Mouse (Mus musculus): Measurements from ENCODE around the gene Helq. TPM values are rescaled to one million over a fixed set of nuclear protein-coding genes. Genes with fewer than 3 reads are reported as not detected.

Helq gene
- polyA plus RNA-seq, 1 experiment, result 37.6 TPM

DNA sequence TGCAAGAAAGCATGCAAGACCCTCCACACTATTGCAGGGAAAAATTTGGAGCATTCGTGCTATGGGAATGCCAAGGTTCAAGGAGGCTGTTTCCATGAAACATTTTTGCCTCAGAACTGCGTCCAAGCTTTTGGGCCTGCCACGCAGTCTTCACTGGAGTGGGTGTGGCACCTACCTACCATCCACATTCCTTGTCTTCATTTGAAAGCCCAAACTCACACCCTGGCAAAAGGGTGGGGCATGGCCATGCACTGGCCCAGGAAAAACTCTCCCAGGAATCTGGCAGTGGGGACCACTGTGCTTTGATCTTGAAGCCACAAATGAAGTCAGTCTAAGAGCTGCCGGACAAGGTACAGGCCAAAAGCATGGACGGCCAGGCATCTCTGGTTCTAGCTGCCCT lies 40.3 kb downstream of the Helq start:
- Histone ChIP-seq H3K9me3 (replicated peaks; ENCODE audit: control insufficient read depth, insufficient read depth, low read length, poor library complexity, severe bottlenecking) (no peaks in the 10 kb centered on the region; the same call in 1 of the 2 replicates), H3K27ac (ENCODE audit: insufficient read depth, low read length) (no peak overlapping the region), H3K4me3 (ENCODE audit: low read depth, low read length) (no peak overlapping the region), H3K27me3 (ENCODE audit: control insufficient read depth, insufficient read depth, low read length, poor library complexity, severe bottlenecking) (no peaks in the 10 kb centered on the region), H3K9ac (ENCODE audit: low read depth, poor library complexity, severe bottlenecking) (no peak overlapping the region), H3K36me3 (ENCODE audit: control insufficient read depth, insufficient read depth, low read length, poor library complexity, severe bottlenecking) (peaks cover 3% of the 10 kb centered on the region; the same call in 1 of the 2 replicates), H3K4me1 (ENCODE audit: control insufficient read depth, insufficient read depth, low read length) (no peaks in the 10 kb centered on the region)
- TF ChIP-seq EP300 (IDR thresholded peaks at IDR 0.05; ENCODE audit: insufficient read depth, low read depth, low read length) (no peak), POLR2A (IDR thresholded peaks at IDR 0.05; ENCODE audit: insufficient read depth, low read length) (no peak), CTCF (IDR thresholded peaks at IDR 0.05; ENCODE audit: low read depth, low read length) (no peak)

DNA sequence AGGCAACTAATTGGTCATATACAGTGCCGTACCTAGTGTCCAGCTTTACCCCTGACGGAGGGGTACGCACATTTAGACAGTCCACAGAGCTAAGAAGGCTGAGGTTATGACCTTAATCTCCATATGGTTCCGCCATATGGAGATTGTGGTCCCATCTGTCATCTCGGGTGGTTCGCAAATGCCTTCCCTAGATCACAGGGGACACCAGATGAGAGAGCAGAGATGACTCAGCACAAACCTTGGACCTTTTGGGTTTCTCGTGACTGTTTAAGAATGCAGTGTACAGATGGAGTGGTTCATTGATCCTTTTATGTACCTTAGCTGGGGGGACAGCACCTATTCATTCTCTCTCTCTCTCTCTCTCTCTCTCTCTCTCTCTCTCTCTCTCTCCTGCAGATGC lies 45.0 kb downstream of the Helq start:
- no peak for TF ChIP-seq POLR2A (IDR thresholded peaks at IDR 0.05; ENCODE audit: insufficient read depth, low read length)
- TF ChIP-seq CTCF (IDR thresholded peaks at IDR 0.05; ENCODE audit: low read depth, low read length), result no peak
- TF ChIP-seq EP300 (IDR thresholded peaks at IDR 0.05; ENCODE audit: insufficient read depth, low read depth, low read length), result 0 out of 2 replicates have a peak, but pooled peaks have one; percentile 29
- Histone ChIP-seq H3K4me1 (ENCODE audit: control insufficient read depth, insufficient read depth, low read length) (no peaks in the 10 kb centered on the region), H3K27me3 (ENCODE audit: control insufficient read depth, insufficient read depth, low read length, poor library complexity, severe bottlenecking) (no peaks in the 10 kb centered on the region), H3K9me3 (replicated peaks; ENCODE audit: control insufficient read depth, insufficient read depth, low read length, poor library complexity, severe bottlenecking) (no peaks in the 10 kb centered on the region; the same call in 1 of the 2 replicates), H3K36me3 (ENCODE audit: control insufficient read depth, insufficient read depth, low read length, poor library complexity, severe bottlenecking) (no peaks in the 10 kb centered on the region), H3K27ac (ENCODE audit: insufficient read depth, low read length) (no peak overlapping the region), H3K4me3 (ENCODE audit: low read depth, low read length) (no peak overlapping the region), H3K9ac (ENCODE audit: low read depth, poor library complexity, severe bottlenecking) (no peak overlapping the region)

DNA sequence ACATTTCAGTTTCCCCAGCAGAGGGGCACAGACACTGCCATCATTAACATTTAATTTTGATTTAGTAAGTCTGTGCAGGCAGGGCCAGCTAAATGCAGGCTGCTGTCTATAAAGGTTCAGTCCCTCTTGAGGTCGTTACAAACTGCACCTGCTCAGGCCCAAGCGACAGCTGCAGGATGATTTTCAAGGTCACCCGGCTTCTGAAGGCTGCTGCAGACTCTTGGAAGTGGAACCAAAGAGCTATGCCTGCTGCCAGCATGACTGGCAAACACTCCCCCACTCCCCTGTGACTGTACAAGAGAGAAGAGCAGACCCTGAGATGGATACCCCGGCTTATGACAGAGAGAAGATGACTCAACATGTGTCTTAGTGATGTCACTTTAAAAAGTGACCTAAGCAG lies 46.7 kb downstream of the Helq start:
- Histone ChIP-seq H3K9me3 (replicated peaks; ENCODE audit: control insufficient read depth, insufficient read depth, low read length, poor library complexity, severe bottlenecking) (peaks cover 3% of the 10 kb centered on the region; the same call in 1 of the 2 replicates), H3K27me3 (ENCODE audit: control insufficient read depth, insufficient read depth, low read length, poor library complexity, severe bottlenecking) (no peaks in the 10 kb centered on the region), H3K4me1 (ENCODE audit: control insufficient read depth, insufficient read depth, low read length) (no peaks in the 10 kb centered on the region), H3K4me3 (ENCODE audit: low read depth, low read length) (no peak overlapping the region), H3K9ac (ENCODE audit: low read depth, poor library complexity, severe bottlenecking) (no peak overlapping the region), H3K27ac (ENCODE audit: insufficient read depth, low read length) (no peak overlapping the region), H3K36me3 (ENCODE audit: control insufficient read depth, insufficient read depth, low read length, poor library complexity, severe bottlenecking) (no peaks in the 10 kb centered on the region)
- TF ChIP-seq POLR2A (IDR thresholded peaks at IDR 0.05; ENCODE audit: insufficient read depth, low read length) (no peak), EP300 (IDR thresholded peaks at IDR 0.05; ENCODE audit: insufficient read depth, low read depth, low read length) (no peak), CTCF (IDR thresholded peaks at IDR 0.05; ENCODE audit: low read depth, low read length) (no peak)

DNA sequence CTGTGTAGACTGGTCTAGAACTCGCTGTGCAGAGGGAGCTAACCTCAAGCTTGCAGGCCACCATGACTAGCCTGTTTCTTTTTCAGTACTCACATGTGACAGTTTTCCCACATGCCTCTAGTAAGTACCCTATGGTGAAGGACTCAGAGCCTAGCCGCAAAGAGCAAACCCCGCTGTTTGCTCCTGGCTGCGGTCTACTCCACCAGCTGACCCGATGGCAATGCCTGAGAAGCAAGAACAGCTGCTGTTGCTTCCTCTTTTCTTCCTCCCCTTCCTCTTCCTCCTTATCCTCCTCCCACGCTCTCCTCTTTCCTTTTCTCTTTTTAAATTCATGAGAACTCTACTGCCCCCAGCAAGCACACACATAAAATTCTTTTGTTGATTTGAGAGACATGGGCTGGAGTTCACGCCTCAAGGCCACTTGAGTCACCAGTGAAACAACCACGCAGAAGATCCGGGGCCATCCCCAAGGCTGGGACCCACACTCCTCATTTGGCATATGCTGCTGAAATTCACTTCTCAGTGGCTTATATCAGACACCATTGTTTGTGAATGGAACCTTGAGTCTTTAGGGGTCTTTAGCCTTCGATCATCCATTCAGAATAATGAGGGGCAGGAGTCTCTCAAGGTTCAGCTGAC lies 47.7 kb downstream of the Helq start:
- Histone ChIP-seq H3K27me3 (ENCODE audit: control insufficient read depth, insufficient read depth, low read length, poor library complexity, severe bottlenecking) (no peaks in the 10 kb centered on the region), H3K4me1 (ENCODE audit: control insufficient read depth, insufficient read depth, low read length) (no peaks in the 10 kb centered on the region), H3K27ac (ENCODE audit: insufficient read depth, low read length) (no peak overlapping the region), H3K9ac (ENCODE audit: low read depth, poor library complexity, severe bottlenecking) (no peak overlapping the region), H3K9me3 (replicated peaks; ENCODE audit: control insufficient read depth, insufficient read depth, low read length, poor library complexity, severe bottlenecking) (peaks cover 3% of the 10 kb centered on the region; the same call in 1 of the 2 replicates), H3K36me3 (ENCODE audit: control insufficient read depth, insufficient read depth, low read length, poor library complexity, severe bottlenecking) (no peaks in the 10 kb centered on the region), H3K4me3 (ENCODE audit: low read depth, low read length) (no peak overlapping the region)
- TF ChIP-seq CTCF (IDR thresholded peaks at IDR 0.05; ENCODE audit: low read depth, low read length), result no peak
- no peak for TF ChIP-seq EP300 (IDR thresholded peaks at IDR 0.05; ENCODE audit: insufficient read depth, low read depth, low read length)
- TF ChIP-seq POLR2A (IDR thresholded peaks at IDR 0.05; ENCODE audit: insufficient read depth, low read length), result no peak

- H3K36me3 ChIP-seq (ENCODE audit: control insufficient read depth, insufficient read depth, low read length, poor library complexity, severe bottlenecking), result no peaks in the 10 kb centered on the region
- TF ChIP-seq POLR2A (IDR thresholded peaks at IDR 0.05; ENCODE audit: insufficient read depth, low read length), result no peak
- TF ChIP-seq EP300 (IDR thresholded peaks at IDR 0.05; ENCODE audit: insufficient read depth, low read depth, low read length), result no peak
- TF ChIP-seq CTCF (IDR thresholded peaks at IDR 0.05; ENCODE audit: low read depth, low read length), result no peak
- H3K4me3 ChIP-seq (ENCODE audit: low read depth, low read length), result no peak overlapping the region
- H3K9ac ChIP-seq (ENCODE audit: low read depth, poor library complexity, severe bottlenecking), result no peak overlapping the region
- H3K4me1 ChIP-seq (ENCODE audit: control insufficient read depth, insufficient read depth, low read length), result no peaks in the 10 kb centered on the region
- H3K9me3 ChIP-seq (replicated peaks; ENCODE audit: control insufficient read depth, insufficient read depth, low read length, poor library complexity, severe bottlenecking), result no peaks in the 10 kb centered on the region; the same call in 1 of the 2 replicates
- H3K27me3 ChIP-seq (ENCODE audit: control insufficient read depth, insufficient read depth, low read length, poor library complexity, severe bottlenecking), result no peaks in the 10 kb centered on the region
- no peak overlapping the region for H3K27ac ChIP-seq (ENCODE audit: insufficient read depth, low read length)
Measured at GRCm38 (mm10) chr5:100738802-100739201, 59.6 kb downstream of the Helq start.

GRCm38 (mm10) chr5:100736919-100737318 lies 61.5 kb downstream of the Helq start:
- no peaks in the 10 kb centered on the region; the same call in 1 of the 2 replicates for H3K9me3 ChIP-seq (replicated peaks; ENCODE audit: control insufficient read depth, insufficient read depth, low read length, poor library complexity, severe bottlenecking)
- H3K27me3 ChIP-seq (ENCODE audit: control insufficient read depth, insufficient read depth, low read length, poor library complexity, severe bottlenecking), result no peaks in the 10 kb centered on the region
- H3K4me3 ChIP-seq (ENCODE audit: low read depth, low read length), result no peak overlapping the region
- TF ChIP-seq POLR2A (IDR thresholded peaks at IDR 0.05; ENCODE audit: insufficient read depth, low read length), result no peak
- TF ChIP-seq CTCF (IDR thresholded peaks at IDR 0.05; ENCODE audit: low read depth, low read length), result no peak
- TF ChIP-seq EP300 (IDR thresholded peaks at IDR 0.05; ENCODE audit: insufficient read depth, low read depth, low read length), result no peak
- H3K4me1 ChIP-seq (ENCODE audit: control insufficient read depth, insufficient read depth, low read length), result no peaks in the 10 kb centered on the region
- no peaks in the 10 kb centered on the region for H3K36me3 ChIP-seq (ENCODE audit: control insufficient read depth, insufficient read depth, low read length, poor library complexity, severe bottlenecking)
- no peak overlapping the region for H3K27ac ChIP-seq (ENCODE audit: insufficient read depth, low read length)
- no peak overlapping the region for H3K9ac ChIP-seq (ENCODE audit: low read depth, poor library complexity, severe bottlenecking)
